Mouse (Mus musculus) 3134 (cell line): Measurements from ENCODE around the gene Disp3.

Source experiments
- DNase-seq: peaks from one replicate; pipeline ENCODE4 v3.0.0-alpha.2; 2011; ENCODE audit warnings: low spot score; ENCODE audit not compliant: insufficient read length; ENCODE audit errors: extremely low read depth

The Disp3 gene

GRCm38 (mm10) chr4:148291849-148292248 lies 4.1 kb upstream of the Disp3 start:
- no peak for DNase-seq

GRCm38 (mm10) chr4:148291080-148291479 lies 3.3 kb upstream of the Disp3 start:
- DNase-seq = no peak

GRCm38 (mm10) chr4:148288055-148288549 lies 337 bp upstream of the Disp3 start:
- no peak for DNase-seq

GRCm38 (mm10) chr4:148287041-148287440 lies 724 bp downstream of the Disp3 start:
- no peak for DNase-seq

GRCm38 (mm10) chr4:148286226-148287031 lies 1.3 kb downstream of the Disp3 start:
- no peak for DNase-seq

- DNase-seq = no peak
Observed at GRCm38 (mm10) chr4:148284219-148284618, 3.5 kb downstream of the Disp3 start.

GRCm38 (mm10) chr4:148276816-148277491 lies 10.8 kb downstream of the Disp3 start:
- DNase-seq = no peak

- DNase-seq = no peak
Observed at GRCm38 (mm10) chr4:148274671-148275070, 13.1 kb downstream of the Disp3 start.

GRCm38 (mm10) chr4:148273229-148273628 lies 14.5 kb downstream of the Disp3 start:
- no peak for DNase-seq

- no peak for DNase-seq
Observed at GRCm38 (mm10) chr4:148271656-148272055, 16.1 kb downstream of the Disp3 start.

- no peak for DNase-seq
Observed at GRCm38 (mm10) chr4:148266973-148267507, 20.7 kb downstream of the Disp3 start.

GRCm38 (mm10) chr4:148259941-148260340 lies 27.8 kb downstream of the Disp3 start:
- DNase-seq = no peak

- no peak for DNase-seq
Observed at GRCm38 (mm10) chr4:148249341-148249740, 38.4 kb downstream of the Disp3 start.

GRCm38 (mm10) chr4:148240387-148240786 lies 47.4 kb downstream of the Disp3 start:
- no peak for DNase-seq

GRCm38 (mm10) chr4:148239474-148240130 lies 48.2 kb downstream of the Disp3 start:
- no peak for DNase-seq

- no peak for DNase-seq
Observed at GRCm38 (mm10) chr4:148238919-148239318, 48.8 kb downstream of the Disp3 start.

- DNase-seq = no peak
Observed at GRCm38 (mm10) chr4:148238218-148238617, 49.5 kb downstream of the Disp3 start.

- DNase-seq = no peak
Observed at GRCm38 (mm10) chr4:148236664-148237063, 51.1 kb downstream of the Disp3 start.

GRCm38 (mm10) chr4:148233061-148233460 lies 54.7 kb downstream of the Disp3 start:
- no peak for DNase-seq

GRCm38 (mm10) chr4:148232615-148233014 lies 55.1 kb downstream of the Disp3 start:
- DNase-seq = no peak

GRCm38 (mm10) chr4:148232124-148232523 lies 55.6 kb downstream of the Disp3 start:
- no peak for DNase-seq
